Mouse (Mus musculus) thymus, postnatal 25 days (tissue): ENCODE results near the gene Eva1a.

ENCODE experiments used
- DNase-seq: peaks from one replicate; pipeline ENCODE4 v3.0.0; 2022

The Eva1a gene

GRCm38 (mm10) chr6:82129630-82130217, 88.9 kb downstream of the Eva1a start:
- DNase-seq: no peak

- no peak for DNase-seq
These were observed 92.2 kb downstream of the Eva1a start for GRCm38 (mm10) chr6:82132876-82133591.

- DNase-seq: no peak
These were observed 92.7 kb downstream of the Eva1a start for GRCm38 (mm10) chr6:82133592-82133978.

DNA sequence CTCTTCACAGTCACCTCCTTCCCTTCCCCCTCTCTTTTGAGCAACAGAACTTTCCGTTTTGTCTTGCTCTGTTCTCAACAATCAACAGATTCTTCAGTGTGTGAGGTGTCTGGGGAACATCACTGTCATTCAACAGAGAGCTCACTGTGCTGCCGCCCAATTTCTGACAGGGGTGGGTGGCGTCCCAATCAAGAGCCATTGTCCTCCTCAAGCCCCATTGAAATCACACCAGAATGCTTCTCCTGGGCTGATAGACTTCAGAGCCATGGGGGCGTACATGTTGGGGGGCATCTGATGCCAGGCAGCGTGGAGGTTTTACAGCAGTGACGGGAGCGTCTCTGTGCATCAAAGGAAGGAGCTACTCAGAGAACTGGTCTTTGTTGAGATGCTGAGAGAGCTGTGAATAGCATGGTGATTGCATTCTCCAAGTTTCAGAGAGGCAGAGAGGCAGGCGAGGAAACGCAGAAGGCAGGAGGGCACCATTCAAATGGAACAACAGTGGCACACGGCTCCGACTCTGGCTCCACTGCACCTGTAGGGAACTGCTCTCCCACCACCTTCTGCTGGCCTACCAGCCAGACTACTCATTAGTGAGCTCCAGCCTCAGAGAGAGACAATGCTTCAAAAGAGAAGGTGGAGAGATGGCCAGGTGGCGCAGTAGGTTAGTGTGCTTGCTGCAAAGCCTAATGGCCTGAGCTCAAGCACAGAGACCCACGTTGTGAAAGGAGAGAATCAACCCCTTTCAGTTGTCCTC, 95.3 kb downstream of the Eva1a start:
- no peak for DNase-seq
